Mouse (Mus musculus) adrenal gland, adult 10 weeks (tissue): Measurements from ENCODE around the gene Ssu72. TPM values are rescaled to one million over a fixed set of nuclear protein-coding genes. Genes with fewer than 3 reads are reported as not detected.

ENCODE experiments used
- polyA plus RNA-seq: library from polyadenylated mRNA; stranded (reverse); fragments of 350-450 nt; fragmentation: Illumina TruSeq; extraction: RNeasy Lipid Tissue Mini Kit (QIAGEN cat#74804); gene quantifications from one replicate; pipeline ENCODE4 v1.2.3, GENCODE M21; 2014; ENCODE audit warnings: low read depth, low replicate concordance

The Ssu72 gene
- polyA plus RNA-seq, result 150 TPM

GRCm38 (mm10) chr4:155704721-155705591, at the start of gene Ssu72:
Gene Ssu72, plus strand, starts transcription at chr4:155704800.

GRCm38 (mm10) chr4:155668689-155669597, 35.7 kb upstream of the Ssu72 start, which contains the start of gene Mib2:
Gene Mib2, minus strand, starts transcription at chr4:155669198.

DNA sequence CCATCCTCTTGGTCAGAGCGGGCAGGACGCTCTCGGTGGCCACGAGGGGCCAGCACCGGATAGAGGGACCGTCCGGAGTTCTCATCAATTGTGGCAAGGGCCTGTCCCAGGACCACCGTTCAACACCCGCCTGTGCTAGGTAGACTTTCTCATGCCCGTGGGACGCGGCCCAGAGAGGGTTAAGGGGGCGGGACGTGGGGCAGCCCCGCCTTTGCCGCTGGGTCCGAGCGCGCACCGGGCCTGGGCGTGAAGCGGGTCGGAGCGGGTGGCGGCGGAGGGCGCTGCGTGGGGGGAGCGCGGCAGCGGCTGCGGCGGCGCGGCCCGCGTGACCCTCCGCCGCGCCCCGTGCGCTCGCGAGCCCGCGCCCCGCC, 10.5 kb upstream of the Ssu72 start, which contains the start of gene Fndc10:
Gene Fndc10, plus strand, starts transcription at position 232 of the 371 bp plus-strand sequence.

GRCm38 (mm10) chr4:155734350-155734941, 29.8 kb downstream of the Ssu72 start, which contains the start of gene Tmem240:
Gene Tmem240, plus strand, starts transcription at chr4:155734800.

DNA sequence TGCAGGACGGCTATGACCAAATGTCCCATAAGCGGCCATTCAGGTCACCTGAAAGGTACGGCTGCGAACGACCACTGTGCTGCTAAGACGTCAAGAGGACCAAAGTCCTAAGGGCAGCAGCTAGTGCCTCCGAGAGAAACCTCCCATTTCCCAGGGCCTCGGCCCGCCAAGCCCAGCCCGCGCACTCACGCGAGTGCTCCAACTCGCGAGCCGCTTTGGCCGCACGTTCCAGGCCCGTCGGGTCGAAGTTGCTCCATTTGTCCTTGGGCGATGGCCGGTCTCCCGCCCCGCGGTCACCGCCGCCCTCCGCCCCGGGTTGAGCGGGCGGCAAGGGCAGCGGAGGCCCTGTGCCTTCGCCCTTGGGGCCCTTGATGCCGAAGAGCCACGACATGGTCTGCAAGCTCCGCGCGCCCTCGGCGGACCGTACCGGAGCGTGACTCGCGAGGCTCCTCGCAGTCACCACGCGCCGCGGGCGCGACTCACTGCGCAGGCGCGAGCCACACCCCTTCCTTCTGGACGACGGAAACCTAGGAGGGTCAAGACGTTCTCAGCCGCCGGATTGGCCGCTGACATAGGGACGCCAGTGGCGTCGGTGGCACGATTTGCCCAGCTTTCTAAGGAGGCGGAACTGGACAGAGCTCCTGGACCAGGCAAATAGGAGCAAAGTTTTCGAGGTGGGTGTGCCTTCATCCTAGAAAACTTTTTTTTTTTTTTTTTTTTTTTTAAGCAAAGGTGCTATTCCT, 56.2 kb downstream of the Ssu72 start, which contains the start of gene Atad3a:
Gene Atad3a, minus strand, starts transcription at position 481 of the 743 bp plus-strand sequence.

GRCm38 (mm10) chr4:155774280-155774754, 69.7 kb downstream of the Ssu72 start, which contains the start of gene Vwa1:
Gene Vwa1, minus strand, starts transcription at chr4:155774698.

Other genes with a start within 250 kb of the Ssu72 start
- gene Tmem52, start 235.7 kb upstream of the Ssu72 start, polyA plus RNA-seq, result not detected
- 228 TPM for gene Gnb1, start 213.4 kb upstream of the Ssu72 start, polyA plus RNA-seq
- gene Nadk, start 142.4 kb upstream of the Ssu72 start, polyA plus RNA-seq, result 136 TPM
- gene Slc35e2, start 103.4 kb upstream of the Ssu72 start, polyA plus RNA-seq, result 35.3 TPM
- 72.3 TPM for gene Cdk11b, start 79.9 kb upstream of the Ssu72 start, polyA plus RNA-seq
- not detected for gene Gm10563, start 59.4 kb upstream of the Ssu72 start, polyA plus RNA-seq
- 0.82 TPM for gene Mmp23, start 51.4 kb upstream of the Ssu72 start, polyA plus RNA-seq
- 2.4 TPM for gene Mib2, start 35.6 kb upstream of the Ssu72 start, polyA plus RNA-seq
- 2.0 TPM for gene Fndc10, start 10.5 kb upstream of the Ssu72 start, polyA plus RNA-seq
- gene Tmem240, start 30.0 kb downstream of the Ssu72 start, polyA plus RNA-seq, result not detected
- 6.4 TPM for gene Atad3a, start 56.3 kb downstream of the Ssu72 start, polyA plus RNA-seq
- gene Vwa1, start 69.9 kb downstream of the Ssu72 start, polyA plus RNA-seq, result 0.52 TPM
- 0.70 TPM for gene Tmem88b, start 81.1 kb downstream of the Ssu72 start, polyA plus RNA-seq
- not detected for gene Ankrd65, start 85.6 kb downstream of the Ssu72 start, polyA plus RNA-seq
- gene Mrpl20, start 98.1 kb downstream of the Ssu72 start, polyA plus RNA-seq, result 89.5 TPM
- gene Ccnl2, start 107.7 kb downstream of the Ssu72 start, polyA plus RNA-seq, result 83.8 TPM
- 6.2 TPM for gene Aurkaip1, start 126.5 kb downstream of the Ssu72 start, polyA plus RNA-seq
- 58.8 TPM for gene Mxra8, start 134.9 kb downstream of the Ssu72 start, polyA plus RNA-seq
- gene Dvl1, start 142.6 kb downstream of the Ssu72 start, polyA plus RNA-seq, result 2.0 TPM
- not detected for gene Tas1r3, start 158.6 kb downstream of the Ssu72 start, polyA plus RNA-seq
- gene Cptp, start 164.6 kb downstream of the Ssu72 start, polyA plus RNA-seq, result 5.8 TPM
- gene Ints11, start 164.7 kb downstream of the Ssu72 start, polyA plus RNA-seq, result 3.3 TPM
- 1.8 TPM for gene Pusl1, start 187.0 kb downstream of the Ssu72 start, polyA plus RNA-seq
- gene Acap3, start 187.0 kb downstream of the Ssu72 start, polyA plus RNA-seq, result 0.82 TPM
- 81.4 TPM for gene Ube2j2, start 239.0 kb downstream of the Ssu72 start, polyA plus RNA-seq